Mouse (Mus musculus) spleen, postnatal 10 days (tissue): ENCODE measurements around the gene Slc1a1.

Source experiments
- DNase-seq, 2 experiments: peaks; one replicate each; pipeline ENCODE4 v3.0.0; 2021 to 2022; ENCODE audit warnings: low spot score in 2 of 2

Slc1a1 gene

DNA sequence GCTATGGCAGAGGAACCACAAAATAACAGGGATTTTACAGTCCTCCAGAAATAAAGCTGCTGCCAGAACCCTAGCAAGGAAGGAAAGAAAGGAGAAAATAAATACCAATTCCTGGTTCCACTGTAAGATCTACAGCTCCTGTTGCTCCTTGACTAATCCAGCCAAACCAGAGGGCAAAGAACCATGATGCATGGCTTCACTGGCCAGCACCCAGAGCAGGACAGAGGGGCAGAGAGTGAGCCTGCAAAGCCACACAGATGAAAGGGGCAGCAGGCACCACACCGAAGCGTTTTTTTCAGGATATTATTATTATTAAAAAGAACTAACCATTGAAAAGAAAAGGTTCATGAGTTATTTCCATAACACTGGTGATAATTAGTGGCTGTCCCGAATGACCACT, 17.2 kb downstream of the Slc1a1 start:
- no peak for DNase-seq

DNA sequence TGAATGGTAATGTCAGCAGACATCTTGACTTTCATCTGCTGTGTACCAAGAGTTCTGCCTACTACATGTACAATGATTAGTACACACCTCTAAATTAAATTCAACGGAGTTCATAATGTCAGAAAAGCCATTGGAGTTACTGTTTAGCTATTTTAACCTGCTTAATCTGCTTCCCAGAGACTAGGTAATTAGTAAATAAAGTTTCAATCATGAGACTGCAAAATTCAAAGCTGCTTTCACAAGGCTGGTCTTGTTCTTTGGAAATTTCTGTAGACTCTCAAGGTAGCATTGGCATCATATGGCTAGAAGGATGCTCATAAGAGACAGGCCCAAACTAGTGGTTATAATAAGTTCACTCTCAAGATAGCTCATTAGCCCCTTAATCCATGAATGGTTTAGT, 20.0 kb downstream of the Slc1a1 start:
- no peak for DNase-seq

DNA sequence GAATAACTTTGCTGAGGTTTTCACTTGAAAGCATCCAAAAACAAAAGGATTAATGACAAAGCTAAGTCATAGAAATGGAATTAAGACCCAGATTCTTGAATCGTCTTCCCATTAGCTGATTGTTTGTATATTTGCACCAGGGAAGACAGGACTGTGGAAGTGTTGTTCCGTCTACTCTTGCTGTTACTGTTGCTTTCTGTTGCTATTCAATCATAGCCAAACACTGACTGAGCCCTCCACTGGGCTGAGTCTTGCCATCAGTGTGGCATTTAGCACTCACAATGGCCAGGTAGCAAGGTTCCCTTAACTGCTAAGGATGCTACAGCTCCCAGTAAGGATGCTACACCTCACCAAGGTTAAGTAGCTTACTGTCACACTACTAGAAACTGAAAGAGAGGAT, 25.4 kb downstream of the Slc1a1 start:
- DNase-seq: no peak

DNA sequence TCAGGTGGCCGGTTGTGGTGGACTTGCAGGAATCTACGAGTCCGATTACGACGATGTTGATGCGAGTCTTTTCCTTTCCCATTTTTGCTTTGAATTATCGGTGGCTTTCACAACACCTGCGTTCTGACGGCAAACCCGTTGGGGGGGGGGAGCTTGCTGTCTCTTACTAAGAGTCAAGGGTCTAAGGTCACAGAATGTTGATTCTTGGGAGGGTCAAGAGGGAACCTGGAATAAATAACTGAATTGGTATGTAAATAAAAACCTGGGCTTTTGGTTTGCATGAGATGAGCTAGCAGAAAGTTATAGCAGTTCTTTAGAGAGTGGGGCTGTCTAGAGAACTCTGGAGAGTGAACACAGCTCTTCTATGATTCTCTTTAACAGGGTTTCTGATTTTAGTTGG, 28.8 kb downstream of the Slc1a1 start:
- DNase-seq: no peak

DNA sequence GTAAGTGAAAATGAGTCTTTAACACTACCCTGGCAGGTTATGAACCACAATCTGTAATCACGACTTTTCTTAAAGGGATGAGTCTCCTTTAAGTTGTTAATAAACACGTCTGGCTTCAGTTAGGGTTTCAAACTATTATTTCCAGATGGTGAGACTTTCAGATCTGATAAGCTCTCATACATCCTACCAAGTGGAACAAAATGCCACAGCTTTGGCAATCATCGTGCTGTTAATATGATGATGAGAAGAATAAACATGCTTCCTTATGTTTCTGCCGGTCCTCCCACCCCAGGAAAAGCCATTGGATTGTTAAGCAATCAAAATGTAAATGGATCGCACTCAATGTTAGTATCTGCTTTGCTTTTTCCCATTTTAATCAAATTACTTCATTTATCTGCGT, 30.1 kb downstream of the Slc1a1 start:
- no peak for DNase-seq

DNA sequence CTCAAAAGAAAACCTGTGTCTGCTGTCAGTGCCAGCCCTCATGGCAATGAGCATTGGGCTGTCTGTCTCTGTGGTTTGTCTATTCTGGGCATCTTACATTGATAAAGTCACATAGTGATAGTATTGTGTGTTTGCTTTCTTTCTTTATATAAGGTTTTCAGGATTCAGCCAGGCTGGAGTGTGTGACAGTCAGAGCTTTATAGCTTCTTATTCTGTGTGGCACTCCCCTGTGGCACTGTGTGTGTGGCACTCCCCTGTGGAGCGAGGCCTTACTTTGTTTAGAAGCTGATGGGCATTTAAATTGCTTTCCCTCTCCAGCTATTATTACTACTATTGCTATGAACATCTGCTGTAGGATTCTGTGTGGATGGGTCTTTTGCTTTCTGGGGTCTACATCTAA, 30.7 kb downstream of the Slc1a1 start:
- DNase-seq: no peak

DNA sequence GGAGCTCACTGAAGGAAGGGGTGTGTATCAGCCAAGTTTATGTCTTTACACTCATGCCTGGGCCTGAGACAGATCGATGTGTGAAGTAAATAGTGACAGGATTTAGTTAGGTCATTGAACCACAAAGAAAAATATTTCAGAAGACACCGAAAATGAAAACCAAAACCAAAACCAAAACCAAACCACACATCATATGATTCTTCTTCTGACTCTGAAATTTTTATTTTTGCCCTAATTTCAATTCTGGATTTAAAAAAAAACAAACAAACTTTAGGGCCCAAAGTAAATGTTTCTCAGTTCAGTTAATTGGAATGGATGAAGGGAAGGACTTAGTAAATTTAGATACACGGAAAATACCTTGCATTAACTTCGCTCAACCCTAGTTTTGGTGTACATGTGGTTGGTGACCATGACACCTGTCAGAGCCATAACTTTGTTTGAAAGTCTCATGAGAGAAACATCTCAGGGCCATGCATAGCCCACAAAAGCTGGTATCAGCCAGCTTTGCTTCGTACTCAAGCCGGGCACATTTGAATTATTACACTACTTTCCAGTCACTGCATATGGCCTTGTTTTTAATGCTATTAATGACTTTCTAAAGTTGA, 34.5 kb downstream of the Slc1a1 start:
- no peak for DNase-seq

DNA sequence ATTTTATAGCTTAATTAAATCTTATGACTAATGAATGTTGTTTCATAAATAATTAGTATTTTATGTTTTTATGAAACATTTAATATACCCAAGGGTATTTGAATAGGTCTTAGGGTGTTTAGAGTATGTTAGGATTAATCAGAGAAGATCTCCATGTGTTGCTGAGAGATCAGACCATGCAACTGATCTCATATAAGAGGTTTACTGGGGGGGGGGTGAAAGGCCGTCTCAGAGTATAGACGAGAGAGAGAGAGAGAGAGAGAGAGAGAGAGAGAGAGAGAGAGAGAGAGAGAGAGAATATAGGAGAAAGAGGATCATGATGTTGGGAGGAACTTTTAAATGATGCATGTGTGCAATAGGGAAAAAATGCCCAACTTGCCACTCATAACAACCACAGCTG, 35.5 kb downstream of the Slc1a1 start:
- no peak for DNase-seq

DNA sequence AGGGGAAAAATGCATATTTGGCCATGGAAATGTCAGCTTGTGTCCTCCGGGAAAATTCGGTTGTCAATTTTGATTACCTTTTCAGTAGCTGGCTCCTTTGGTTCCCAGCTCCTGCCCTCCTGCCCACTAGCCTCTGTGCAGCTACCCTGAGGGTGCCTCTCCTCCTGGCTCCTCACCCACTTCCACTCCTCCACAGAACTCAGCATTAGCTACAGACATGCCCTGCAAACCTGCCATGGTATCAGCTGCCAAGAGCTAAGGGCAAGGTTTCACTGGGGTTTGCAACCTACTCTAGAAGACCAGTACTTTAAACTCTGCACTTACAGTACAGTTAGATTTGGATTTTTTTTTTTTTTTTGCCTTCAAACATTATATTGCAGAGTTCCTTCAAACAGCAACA, 44.6 kb downstream of the Slc1a1 start:
- DNase-seq: no peak

DNA sequence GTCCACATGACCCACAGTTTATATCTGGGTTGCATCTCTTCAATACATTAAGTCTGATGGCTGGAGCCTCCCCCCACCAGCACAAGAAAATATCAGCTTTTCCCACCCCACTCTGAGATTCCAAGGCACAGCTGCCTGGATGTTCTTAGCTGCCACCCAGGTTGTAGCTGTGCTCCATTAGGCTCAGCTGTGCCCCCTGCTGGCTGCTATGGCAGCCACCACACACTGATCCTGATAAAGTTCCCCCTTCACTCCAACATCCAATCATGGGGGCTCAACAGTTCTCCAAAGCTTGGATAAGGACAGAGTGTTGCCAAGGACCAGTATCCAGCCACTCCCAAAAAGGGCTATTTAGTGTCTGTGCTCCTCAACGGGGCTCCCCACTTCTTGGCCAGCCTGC, 48.3 kb downstream of the Slc1a1 start:
- DNase-seq: peak in 1 of 2 experiments; percentile 43

DNA sequence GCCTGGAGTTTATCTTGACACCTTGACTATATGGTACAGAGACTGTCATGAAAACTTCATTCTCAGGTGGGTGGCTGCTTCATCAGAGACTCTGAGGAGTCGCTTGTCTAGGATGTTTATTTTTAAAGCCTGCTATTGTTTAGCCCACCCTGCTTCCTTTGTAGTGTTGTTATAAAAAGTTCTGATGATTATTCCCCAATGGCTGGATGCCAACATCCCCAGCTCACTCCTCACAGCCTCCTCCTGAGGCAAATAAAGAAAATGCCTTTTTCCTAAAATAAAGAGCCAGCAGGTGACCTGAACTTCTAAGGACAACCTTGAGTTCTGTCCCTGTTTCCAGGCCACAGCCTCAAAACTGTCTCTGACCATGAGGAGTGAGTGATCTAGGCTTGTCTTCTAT, 53.6 kb downstream of the Slc1a1 start:
- no peak for DNase-seq

DNA sequence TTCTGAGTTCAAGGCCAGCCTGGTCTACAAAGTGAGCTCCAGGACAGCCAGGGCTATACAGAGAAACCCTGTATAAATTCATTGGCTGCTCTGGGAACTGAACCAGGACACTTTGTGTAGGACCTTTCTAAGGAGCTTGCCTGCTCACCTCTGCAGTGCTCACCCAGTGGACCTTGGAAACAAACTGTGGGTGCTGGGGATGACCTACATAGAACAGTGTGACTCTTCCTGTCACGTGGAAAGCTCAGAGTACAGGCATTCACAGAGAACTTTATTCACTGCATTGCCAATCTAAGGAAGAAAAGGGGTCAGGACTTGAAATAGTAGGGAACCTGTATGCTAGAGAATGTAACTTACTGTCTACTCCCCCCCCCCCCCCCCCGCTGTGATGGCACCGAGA, 54.4 kb downstream of the Slc1a1 start:
- DNase-seq: no peak

DNA sequence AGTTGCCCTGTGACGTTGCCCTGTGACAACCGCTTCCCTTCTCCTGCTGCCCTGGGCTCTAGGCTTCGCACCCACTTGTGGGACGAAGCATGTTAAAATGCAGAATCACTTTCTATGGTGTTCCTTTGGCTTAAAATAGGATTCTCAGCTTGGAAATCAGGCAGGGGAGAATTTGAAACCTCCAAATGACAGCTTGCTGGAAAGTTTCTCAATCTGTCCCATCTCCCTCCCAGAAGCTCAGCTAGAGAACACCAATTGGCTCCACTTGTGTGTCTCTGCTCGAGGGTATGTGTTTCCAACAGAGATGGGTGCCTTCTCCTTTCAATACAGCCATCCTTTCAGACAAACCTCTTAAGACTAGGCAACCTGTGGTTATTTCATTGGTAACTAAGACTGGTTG, 56.4 kb downstream of the Slc1a1 start:
- DNase-seq: no peak

DNA sequence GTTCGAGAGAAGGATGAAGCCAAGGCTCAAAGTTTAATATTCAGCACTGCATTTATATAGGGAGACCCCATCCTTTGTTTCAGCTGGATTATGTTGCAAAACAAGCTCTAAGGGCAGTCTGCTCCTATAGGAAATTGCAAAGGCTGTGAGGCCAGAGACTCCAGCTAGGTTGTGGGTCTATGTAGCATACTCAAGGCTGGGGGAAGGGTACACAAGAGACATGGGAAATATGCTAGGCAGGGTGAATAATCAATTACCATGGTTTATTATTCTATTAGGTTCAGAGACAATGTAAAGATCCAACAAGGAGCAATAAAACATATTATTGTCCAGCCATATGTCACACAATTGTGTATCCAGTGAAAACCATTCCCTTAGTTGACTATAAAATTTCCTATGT, 57.0 kb downstream of the Slc1a1 start:
- no peak for DNase-seq

DNA sequence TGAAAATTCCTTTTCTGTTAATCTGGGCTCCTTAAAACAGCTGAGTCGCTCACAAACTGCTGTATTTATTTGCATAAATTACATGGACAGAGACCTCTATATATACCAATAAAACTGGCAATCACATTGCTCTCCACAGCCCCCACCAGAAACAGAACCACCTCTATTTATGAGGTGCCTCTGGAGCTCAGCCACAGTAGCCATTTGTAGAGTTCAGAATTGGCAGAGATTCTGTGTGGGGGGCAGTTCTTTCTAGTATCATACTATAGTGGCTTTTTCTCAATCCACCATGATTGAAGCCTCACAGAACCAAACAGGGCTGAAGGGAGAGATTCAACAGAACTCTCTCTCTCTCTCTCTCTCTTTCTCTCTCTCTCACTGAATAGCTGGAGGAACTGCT, 61.8 kb downstream of the Slc1a1 start:
- no peak for DNase-seq

DNA sequence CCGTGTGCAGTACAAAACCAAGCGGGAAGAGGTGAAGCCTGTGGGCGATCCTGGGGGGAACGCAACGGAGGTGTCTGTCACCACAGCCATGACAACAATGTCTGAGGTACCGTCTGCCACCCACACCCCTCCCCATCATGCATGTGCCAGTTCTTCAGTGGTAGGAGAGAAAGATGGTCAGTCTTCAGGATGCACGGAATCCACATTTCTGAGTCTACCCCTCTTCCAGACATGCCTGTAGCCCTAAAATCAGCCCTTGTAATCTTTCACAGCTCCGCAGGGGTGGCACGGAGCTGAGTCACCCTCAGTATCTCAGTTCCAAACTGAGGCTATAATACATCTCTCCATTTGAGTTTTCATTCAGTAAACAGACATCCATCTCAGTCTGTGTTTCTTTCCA, 62.6 kb downstream of the Slc1a1 start:
- no peak for DNase-seq

DNA sequence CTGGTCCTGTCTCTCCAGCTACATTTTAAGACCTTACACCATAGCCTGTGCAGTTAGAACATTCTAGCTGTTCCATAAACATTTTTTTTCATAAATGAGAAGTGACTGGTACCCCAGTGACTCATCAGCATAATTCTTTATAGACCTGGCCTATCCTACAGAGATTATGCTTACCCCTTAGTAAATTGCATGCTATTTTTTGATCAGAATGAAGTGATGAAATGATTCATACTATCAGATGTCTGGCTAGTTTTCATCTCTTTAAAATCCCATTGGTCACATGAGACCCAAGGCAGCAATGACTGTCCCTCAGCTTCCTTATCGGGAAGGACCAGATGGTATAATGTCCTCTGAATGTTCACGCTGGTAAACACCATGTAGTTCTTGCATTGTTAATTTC, 65.9 kb downstream of the Slc1a1 start:
- DNase-seq: no peak

DNA sequence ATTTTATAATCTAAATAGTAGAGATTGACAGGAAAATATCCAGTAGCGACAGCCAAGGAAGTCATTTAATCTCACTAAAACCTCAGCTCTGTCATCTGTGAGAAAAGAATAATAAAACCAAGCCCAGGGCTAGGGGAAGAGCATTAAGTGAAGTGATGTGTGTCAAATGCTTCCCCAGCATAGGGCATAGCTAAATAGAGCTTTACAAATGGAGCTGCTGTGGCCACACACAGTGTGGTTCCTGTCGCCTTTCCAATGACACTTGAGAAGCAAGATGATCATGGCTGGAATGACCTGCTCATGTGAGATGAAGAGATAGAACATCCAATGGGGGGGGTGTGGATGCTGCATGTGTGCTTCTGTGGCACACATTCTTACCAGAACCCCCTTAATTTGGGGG, 67.3 kb downstream of the Slc1a1 start:
- no peak for DNase-seq

DNA sequence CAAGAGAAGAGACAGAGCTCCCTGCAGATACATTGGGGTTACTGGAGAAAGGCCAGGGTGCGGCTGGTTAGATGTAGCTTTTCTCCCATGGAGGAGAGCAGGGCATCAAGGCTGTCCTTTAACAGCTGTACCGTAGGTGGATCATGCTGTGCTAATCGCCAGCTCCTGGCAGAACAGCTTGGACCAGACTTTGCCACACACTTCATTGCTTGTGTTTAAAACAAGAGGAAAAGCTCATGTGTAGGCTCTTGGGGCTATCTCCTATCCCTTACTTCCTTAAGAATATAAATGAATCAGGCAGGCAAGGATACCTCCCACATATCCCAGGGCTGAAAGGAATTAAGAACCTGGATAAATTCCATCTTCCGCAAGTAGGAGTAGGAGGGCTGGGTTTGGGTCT, 68.0 kb downstream of the Slc1a1 start:
- DNase-seq: no peak

DNA sequence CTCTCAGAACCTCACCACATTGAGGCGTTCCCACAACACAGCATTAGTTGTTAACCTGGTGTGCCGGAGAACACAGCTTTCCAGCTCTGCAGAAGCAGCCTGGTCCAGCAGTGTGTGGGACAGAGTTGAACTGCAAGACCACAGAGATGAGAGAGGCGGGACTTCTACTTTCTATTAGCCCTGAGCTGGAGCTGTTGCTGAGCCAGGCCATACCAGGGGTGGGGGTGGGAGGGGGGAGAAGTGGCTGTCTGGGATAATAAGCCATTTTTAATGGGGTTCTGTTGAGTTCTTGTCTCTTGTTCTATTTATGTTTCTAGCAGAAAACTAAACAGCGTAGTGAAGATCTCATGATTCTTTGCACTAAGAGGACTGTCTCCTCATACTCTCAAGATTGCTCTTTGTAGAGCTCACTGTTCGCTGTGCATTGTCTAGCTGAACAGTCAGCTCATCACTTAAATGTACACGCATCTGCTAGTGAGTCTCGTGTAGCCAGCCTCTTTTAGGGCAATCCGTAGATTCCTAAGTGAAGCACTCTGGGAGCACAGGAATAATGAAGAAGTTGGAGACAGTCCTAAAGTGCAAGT, 68.8 kb downstream of the Slc1a1 start:
- DNase-seq: no peak

DNA sequence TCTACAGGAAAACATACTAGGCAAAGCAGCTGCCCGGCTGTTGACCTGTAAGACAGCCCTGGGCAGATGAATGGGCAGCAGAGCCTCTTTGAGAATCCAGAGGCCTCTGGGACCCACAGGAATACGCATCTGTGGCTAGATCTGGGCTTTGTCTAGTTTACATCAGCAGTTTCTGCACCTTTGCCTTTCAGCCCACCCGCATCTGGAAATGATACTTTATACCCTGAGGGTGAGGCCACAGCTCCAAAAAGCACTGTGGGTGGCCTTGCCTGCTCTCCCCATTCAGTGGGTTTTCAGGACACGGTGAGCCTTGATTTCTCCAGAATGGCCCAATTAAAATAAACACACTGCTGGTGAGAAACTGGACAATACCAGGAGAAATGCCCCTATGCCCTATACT, 73.3 kb downstream of the Slc1a1 start:
- no peak for DNase-seq

DNA sequence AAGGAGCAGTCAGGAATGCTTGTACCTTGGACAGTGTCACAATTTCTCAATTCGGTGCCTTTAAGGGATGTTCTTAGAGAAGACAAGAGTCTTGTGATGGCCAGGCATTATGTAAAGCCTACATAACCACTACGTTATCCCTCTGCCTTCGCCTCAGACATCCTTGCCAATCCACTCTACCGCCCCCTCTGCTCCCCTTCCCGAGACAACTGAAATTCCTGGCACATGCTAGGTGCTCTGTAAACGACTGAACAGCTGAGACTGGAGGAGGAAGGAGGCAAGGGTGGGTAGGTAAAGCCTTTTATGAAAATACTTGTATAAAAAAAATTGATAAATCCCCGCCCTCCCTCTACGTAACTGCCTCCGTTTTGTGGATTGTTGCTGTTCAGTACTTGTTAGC, 73.8 kb downstream of the Slc1a1 start:
- no peak for DNase-seq

DNA sequence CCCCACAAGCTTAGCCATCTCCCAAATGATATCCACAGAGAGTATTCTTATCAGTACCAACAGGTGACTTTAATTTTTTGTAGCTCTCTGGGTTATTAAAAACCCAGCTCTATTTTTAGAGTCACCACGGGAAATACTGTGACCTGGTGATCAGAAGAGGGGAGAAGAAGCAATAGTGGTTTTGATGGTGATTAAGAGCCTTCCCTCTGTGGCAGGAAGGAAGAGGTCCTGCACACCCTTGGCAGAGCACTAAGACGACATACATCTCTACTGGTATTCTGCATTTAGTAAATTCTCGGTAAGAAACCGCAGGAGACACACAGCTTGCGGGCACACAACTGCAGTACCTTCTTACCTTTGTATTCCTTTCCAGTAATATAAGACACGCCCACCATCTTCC, 79.7 kb downstream of the Slc1a1 start:
- no peak for DNase-seq

DNA sequence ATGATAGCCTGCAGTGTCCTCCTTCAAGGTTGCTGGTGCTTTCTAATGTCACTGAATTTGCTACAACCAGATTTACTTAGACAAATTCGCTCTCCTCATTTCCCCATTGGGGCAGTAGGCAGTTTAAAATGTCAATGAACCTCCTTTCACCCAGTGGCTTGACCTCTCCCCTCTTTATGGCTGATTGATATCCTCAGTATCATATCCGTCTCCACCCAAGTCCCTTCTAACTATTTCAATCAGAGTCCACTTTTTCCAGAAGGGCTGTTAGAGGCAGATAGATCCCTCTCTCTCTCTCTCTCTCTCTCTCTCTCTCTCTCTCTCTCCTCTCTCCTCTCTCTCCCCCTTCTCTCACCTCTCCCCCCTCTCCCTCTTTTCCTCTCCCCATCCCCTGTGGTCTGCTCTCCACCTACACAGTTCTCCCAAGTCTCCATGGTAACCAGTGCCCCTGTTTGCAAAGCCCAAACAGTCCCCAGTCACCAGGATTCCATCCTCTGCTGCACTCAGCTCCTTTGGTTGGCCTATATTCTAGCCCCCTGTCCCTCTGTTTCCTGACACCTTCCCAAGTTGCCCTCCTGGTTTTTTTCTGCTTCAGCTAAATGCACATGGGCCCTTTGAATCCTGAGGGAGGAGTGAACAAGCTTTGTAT, 80.9 kb downstream of the Slc1a1 start:
- no peak for DNase-seq
